Mouse (Mus musculus): ENCODE measurements around the gene Peg3. TPM values are rescaled to one million over a fixed set of nuclear protein-coding genes. Genes with fewer than 3 reads are reported as not detected.
A peak's percentile ranks its signal among the peaks of the same experiment; 100 is the strongest.
"Not testable (repeated sequence)": the region's sequence is repeated elsewhere in the genome, so short reads cannot be mapped to it uniquely, and the experiment has no call there.

Peg3 gene
- polyA plus RNA-seq (2014; fragmentation: Nextera tagmentation; extraction: Ambion mirVana): 214 TPM in 2 replicates

GRCm38 (mm10) chr7:6730241-6730640 is at the start of gene Peg3, which contains the start of gene Usp29:
TSS of gene Peg3 (minus strand) at chr7:6730431.
TSS of gene Usp29 (plus strand) at chr7:6730578.
- H3K27ac ChIP-seq (ENCODE audit: low read depth, low read length): peak within 1 kb of the TSS; percentile 93
- H3K4me3 ChIP-seq (ENCODE audit: low read depth, low read length): peak within 1 kb of the TSS; percentile 65
- peak; percentile 59 for ATAC-seq (replicated peaks; ENCODE audit: insufficient number of reproducible peaks, low FRiP score, low TSS enrichment)
- H3K9me3 ChIP-seq (replicated peaks; ENCODE audit: control insufficient read depth, low read length): peaks cover 37% of the 10 kb centered on the region
- peak within 1 kb of the TSS; percentile 82 for H3K9ac ChIP-seq (ENCODE audit: low read depth, low read length)
- H3K4me2 ChIP-seq: peak within 1 kb of the TSS; percentile 63
- no peaks in the 10 kb centered on the region for H3K4me1 ChIP-seq (ENCODE audit: control insufficient read depth, insufficient read depth, low read length)
- H3K27me3 ChIP-seq (ENCODE audit: control insufficient read depth, insufficient read depth, low read length): no peaks in the 10 kb centered on the region
- H3K36me3 ChIP-seq (ENCODE audit: control insufficient read depth, insufficient read depth, low read length): peaks cover 4% of the 10 kb centered on the region; the same call in 1 of the 2 replicates
- 56% methylated on average over 24 of the region's 24 CpGs for WGBS (ENCODE audit: insufficient replicate concordance)

- H3K4me1 ChIP-seq (ENCODE audit: control insufficient read depth, insufficient read depth, low read length): peaks cover 24% of the 10 kb centered on the region
These were observed 48.9 kb upstream of the Peg3 start for GRCm38 (mm10) chr7:6779172-6779571.

GRCm38 (mm10) chr7:6777689-6778088 is 47.5 kb upstream of the Peg3 start:
- Histone ChIP-seq H3K4me1 (ENCODE audit: control insufficient read depth, insufficient read depth, low read length) (peaks cover 28% of the 10 kb centered on the region), H3K27ac (ENCODE audit: low read depth, low read length) (peak overlapping the region; percentile 83), H3K4me2 (peak overlapping the region; percentile 35), H3K27me3 (ENCODE audit: control insufficient read depth, insufficient read depth, low read length) (no peaks in the 10 kb centered on the region), H3K36me3 (ENCODE audit: control insufficient read depth, insufficient read depth, low read length) (no peaks in the 10 kb centered on the region), H3K9ac (ENCODE audit: low read depth, low read length) (peak overlapping the region; percentile 17; the same call in 1 of the 2 replicates), H3K4me3 (ENCODE audit: low read depth, low read length) (no peak overlapping the region), H3K9me3 (replicated peaks; ENCODE audit: control insufficient read depth, low read length) (no peaks in the 10 kb centered on the region)
- WGBS (ENCODE audit: insufficient replicate concordance): 7% methylated on average over 4 of the region's 4 CpGs
- peak; percentile 82 for ATAC-seq (replicated peaks; ENCODE audit: insufficient number of reproducible peaks, low FRiP score, low TSS enrichment)

More at GRCm38 (mm10) chr7:6779172-6779571, 48.9 kb upstream of the Peg3 start:
- Histone ChIP-seq H3K36me3 (ENCODE audit: control insufficient read depth, insufficient read depth, low read length) (no peaks in the 10 kb centered on the region), H3K9ac (ENCODE audit: low read depth, low read length) (no peak overlapping the region), H3K4me3 (ENCODE audit: low read depth, low read length) (no peak overlapping the region), H3K27ac (ENCODE audit: low read depth, low read length) (peak overlapping the region; percentile 22; the same call in 1 of the 2 replicates), H3K4me2 (no peak overlapping the region), H3K9me3 (replicated peaks; ENCODE audit: control insufficient read depth, low read length) (no peaks in the 10 kb centered on the region), H3K27me3 (ENCODE audit: control insufficient read depth, insufficient read depth, low read length) (no peaks in the 10 kb centered on the region)
- no peak for ATAC-seq (replicated peaks; ENCODE audit: insufficient number of reproducible peaks, low FRiP score, low TSS enrichment)
- WGBS (ENCODE audit: insufficient replicate concordance): 66% methylated on average over 5 of the region's 5 CpGs

GRCm38 (mm10) chr7:6777107-6777506 is 46.9 kb upstream of the Peg3 start:
- H3K4me3 ChIP-seq (ENCODE audit: low read depth, low read length): no peak overlapping the region
- ATAC-seq (replicated peaks; ENCODE audit: insufficient number of reproducible peaks, low FRiP score, low TSS enrichment): peak; percentile 41; the same call in 1 of the 2 replicates
- H3K27ac ChIP-seq (ENCODE audit: low read depth, low read length): peak overlapping the region; percentile 83
- no peaks in the 10 kb centered on the region for H3K36me3 ChIP-seq (ENCODE audit: control insufficient read depth, insufficient read depth, low read length)
- no peaks in the 10 kb centered on the region for H3K9me3 ChIP-seq (replicated peaks; ENCODE audit: control insufficient read depth, low read length)
- peak overlapping the region; percentile 35 for H3K4me2 ChIP-seq
- H3K27me3 ChIP-seq (ENCODE audit: control insufficient read depth, insufficient read depth, low read length): no peaks in the 10 kb centered on the region
- peaks cover 28% of the 10 kb centered on the region for H3K4me1 ChIP-seq (ENCODE audit: control insufficient read depth, insufficient read depth, low read length)
- 14% methylated on average over 2 of the region's 2 CpGs for WGBS (ENCODE audit: insufficient replicate concordance)
- peak overlapping the region; percentile 17; the same call in 1 of the 2 replicates for H3K9ac ChIP-seq (ENCODE audit: low read depth, low read length)

- WGBS (ENCODE audit: insufficient replicate concordance): 76% methylated on average over 10 of the region's 10 CpGs
- Histone ChIP-seq H3K4me1 (ENCODE audit: control insufficient read depth, insufficient read depth, low read length) (peaks cover 28% of the 10 kb centered on the region), H3K27me3 (ENCODE audit: control insufficient read depth, insufficient read depth, low read length) (no peaks in the 10 kb centered on the region), H3K27ac (ENCODE audit: low read depth, low read length) (peak overlapping the region; percentile 83), H3K36me3 (ENCODE audit: control insufficient read depth, insufficient read depth, low read length) (no peaks in the 10 kb centered on the region), H3K4me2 (no peak overlapping the region), H3K4me3 (ENCODE audit: low read depth, low read length) (no peak overlapping the region), H3K9me3 (replicated peaks; ENCODE audit: control insufficient read depth, low read length) (no peaks in the 10 kb centered on the region), H3K9ac (ENCODE audit: low read depth, low read length) (no peak overlapping the region)
- no peak for ATAC-seq (replicated peaks; ENCODE audit: insufficient number of reproducible peaks, low FRiP score, low TSS enrichment)
These were observed 46.3 kb upstream of the Peg3 start for GRCm38 (mm10) chr7:6776314-6777059.

GRCm38 (mm10) chr7:6773865-6774413 is 43.7 kb upstream of the Peg3 start:
- WGBS (ENCODE audit: insufficient replicate concordance): 31% methylated on average over 11 of the region's 11 CpGs
- Histone ChIP-seq H3K4me1 (ENCODE audit: control insufficient read depth, insufficient read depth, low read length) (peaks cover 42% of the 10 kb centered on the region), H3K9ac (ENCODE audit: low read depth, low read length) (0 out of 2 replicates have a peak overlapping the region, but pooled peaks have one; percentile 22), H3K4me2 (peak overlapping the region; percentile 6; the same call in 1 of the 2 replicates)
- not testable (repeated sequence) for H3K4me3 ChIP-seq (ENCODE audit: low read depth, low read length); H3K27ac ChIP-seq (ENCODE audit: low read depth, low read length); H3K27me3 ChIP-seq (ENCODE audit: control insufficient read depth, insufficient read depth, low read length); H3K9me3 ChIP-seq (replicated peaks; ENCODE audit: control insufficient read depth, low read length); H3K36me3 ChIP-seq (ENCODE audit: control insufficient read depth, insufficient read depth, low read length)
- 0 out of 2 replicates have a peak, but pooled peaks have one; percentile 32 for ATAC-seq (replicated peaks; ENCODE audit: insufficient number of reproducible peaks, low FRiP score, low TSS enrichment)

- Histone ChIP-seq H3K4me2 (peak overlapping the region; percentile 17; the same call in 1 of the 2 replicates), H3K36me3 (ENCODE audit: control insufficient read depth, insufficient read depth, low read length) (no peaks in the 10 kb centered on the region), H3K4me1 (ENCODE audit: control insufficient read depth, insufficient read depth, low read length) (peaks cover 25% of the 10 kb centered on the region), H3K27ac (ENCODE audit: low read depth, low read length) (peak overlapping the region; percentile 74), H3K9ac (ENCODE audit: low read depth, low read length) (no peak overlapping the region), H3K27me3 (ENCODE audit: control insufficient read depth, insufficient read depth, low read length) (no peaks in the 10 kb centered on the region), H3K4me3 (ENCODE audit: low read depth, low read length) (no peak overlapping the region), H3K9me3 (replicated peaks; ENCODE audit: control insufficient read depth, low read length) (no peaks in the 10 kb centered on the region)
- ATAC-seq (replicated peaks; ENCODE audit: insufficient number of reproducible peaks, low FRiP score, low TSS enrichment): peak; percentile 52
- WGBS (ENCODE audit: insufficient replicate concordance): 4% methylated on average over 8 of the region's 8 CpGs
These were observed 40.1 kb upstream of the Peg3 start for GRCm38 (mm10) chr7:6770286-6770685.

GRCm38 (mm10) chr7:6765240-6765639 is 35.0 kb upstream of the Peg3 start:
- Histone ChIP-seq H3K9me3 (replicated peaks; ENCODE audit: control insufficient read depth, low read length) (no peaks in the 10 kb centered on the region), H3K9ac (ENCODE audit: low read depth, low read length) (no peak overlapping the region), H3K4me2 (no peak overlapping the region), H3K36me3 (ENCODE audit: control insufficient read depth, insufficient read depth, low read length) (no peaks in the 10 kb centered on the region), H3K27ac (ENCODE audit: low read depth, low read length) (no peak overlapping the region), H3K27me3 (ENCODE audit: control insufficient read depth, insufficient read depth, low read length) (no peaks in the 10 kb centered on the region), H3K4me3 (ENCODE audit: low read depth, low read length) (no peak overlapping the region), H3K4me1 (ENCODE audit: control insufficient read depth, insufficient read depth, low read length) (peaks cover 15% of the 10 kb centered on the region)
- peak; percentile 60; the same call in 1 of the 2 replicates for ATAC-seq (replicated peaks; ENCODE audit: insufficient number of reproducible peaks, low FRiP score, low TSS enrichment)
- WGBS (ENCODE audit: insufficient replicate concordance): 29% methylated on average over 5 of the region's 5 CpGs

Measured in heart, embryonic 11.5 days (tissue).